Mouse (Mus musculus) C2C12 (cell line): ENCODE results near the gene Megf11. TPM values are rescaled to one million over a fixed set of nuclear protein-coding genes. Genes with fewer than 3 reads are reported as not detected.
"Not testable (repeated sequence)": the region's sequence is repeated elsewhere in the genome, so short reads cannot be mapped to it uniquely, and the experiment has no call there.

Source experiments
- H3K27me3 ChIP-seq: one replicate; pipeline ENCODE4 v1.6.1; 2011; ENCODE audit not compliant: control insufficient read depth, insufficient read depth, insufficient read length
- H3K36me3 ChIP-seq: one replicate; pipeline ENCODE4 v1.6.1; 2011; ENCODE audit not compliant: control insufficient read depth, insufficient read depth
- H3K4me3 ChIP-seq: one replicate; pipeline ENCODE4 v1.5.1; 2011; ENCODE audit warnings: mild to moderate bottlenecking, control low read depth; ENCODE audit not compliant: poor library complexity, insufficient read depth, severe bottlenecking
- H3K79me2 ChIP-seq: one replicate; pipeline ENCODE4 v1.6.1; 2011; ENCODE audit not compliant: control insufficient read depth, insufficient read depth
- H3K79me3 ChIP-seq: one replicate; pipeline ENCODE4 v1.6.1; 2011; ENCODE audit warnings: low read depth, control low read depth
- H3ac ChIP-seq: one replicate; pipeline ENCODE3; 2011; ENCODE audit warnings: low read depth; ENCODE audit not compliant: control insufficient read depth, insufficient read length
- CEBPB ChIP-seq: IDR thresholded peaks from one replicate; pipeline ENCODE4 v1.6.1; 2011; ENCODE audit warnings: low read depth, mild to moderate bottlenecking, control low read depth, moderate library complexity
- CTCF ChIP-seq: IDR thresholded peaks from one replicate; pipeline ENCODE4 v1.5.1; 2011; ENCODE audit not compliant: control insufficient read depth, insufficient read depth, insufficient read length
- FOSL1 ChIP-seq: IDR thresholded peaks from one replicate; pipeline ENCODE4 v1.8.0; 2011; ENCODE audit warnings: mild to moderate bottlenecking, low read length; ENCODE audit not compliant: poor library complexity, insufficient read depth, severe bottlenecking
- MAX ChIP-seq: IDR thresholded peaks from one replicate; pipeline ENCODE4 v1.6.1; 2011; ENCODE audit warnings: mild to moderate bottlenecking, control low read depth
- MYOD1 ChIP-seq: IDR thresholded peaks from one replicate; pipeline ENCODE4 v1.6.1; 2011; ENCODE audit warnings: low read depth; ENCODE audit not compliant: control insufficient read depth, insufficient read length
- MYOG ChIP-seq: IDR thresholded peaks from one replicate; pipeline ENCODE4 v1.6.1; 2011; ENCODE audit not compliant: control insufficient read depth, insufficient read length; ENCODE audit errors: extremely low read depth
- USF1 ChIP-seq: IDR thresholded peaks from one replicate; pipeline ENCODE4 v1.6.1; 2011; ENCODE audit warnings: low read depth, mild to moderate bottlenecking, control low read depth, moderate library complexity
- polyA plus RNA-seq: library from polyadenylated mRNA; unstranded; fragments of >200 nt; fragmentation: generic; extraction: Trizol; gene quantifications from one replicate; pipeline ENCODE4 v1.2.1, GENCODE M21; 2012; ENCODE audit warnings: missing spikeins

Megf11 gene
- polyA plus RNA-seq, 1 experiment, result 0.07 TPM

- Histone ChIP-seq H3K79me2 (no peaks in the 10 kb centered on the region), H3K36me3 (no peaks in the 10 kb centered on the region), H3K79me3 (no peaks in the 10 kb centered on the region), H3K4me3 (no peak overlapping the region), H3ac (no peak overlapping the region), H3K27me3 (peaks cover 34% of the 10 kb centered on the region)
- no peak for TF ChIP-seq FOSL1
- no peak for TF ChIP-seq USF1
- no peak for TF ChIP-seq CEBPB
- TF ChIP-seq MYOD1, result no peak
- TF ChIP-seq MYOG, result no peak
- TF ChIP-seq CTCF, result no peak
- no peak for TF ChIP-seq MAX
These were observed 90.5 kb downstream of the Megf11 start for GRCm38 (mm10) chr9:64475942-64476341.

- H3ac ChIP-seq, H3K79me2 ChIP-seq, H3K4me3 ChIP-seq, H3K36me3 ChIP-seq, H3K79me3 ChIP-seq: not testable (repeated sequence)
- H3K27me3 ChIP-seq, result peaks cover 43% of the 10 kb centered on the region
These were observed 92.0 kb downstream of the Megf11 start for GRCm38 (mm10) chr9:64477397-64477796.

GRCm38 (mm10) chr9:64482126-64482525, 96.7 kb downstream of the Megf11 start:
- H3K4me3 ChIP-seq, result no peak overlapping the region
- H3K36me3 ChIP-seq, result no peaks in the 10 kb centered on the region
- H3ac ChIP-seq, result no peak overlapping the region
- peaks cover 58% of the 10 kb centered on the region for H3K27me3 ChIP-seq
- H3K79me3 ChIP-seq, result no peaks in the 10 kb centered on the region
- no peaks in the 10 kb centered on the region for H3K79me2 ChIP-seq
- TF ChIP-seq MAX, result no peak
- no peak for TF ChIP-seq USF1
- TF ChIP-seq MYOD1, result no peak
- no peak for TF ChIP-seq CEBPB
- TF ChIP-seq MYOG, result no peak
- no peak for TF ChIP-seq FOSL1
- TF ChIP-seq CTCF, result no peak

GRCm38 (mm10) chr9:64487377-64487776, 102.0 kb downstream of the Megf11 start:
- H3K4me3 ChIP-seq, result no peak overlapping the region
- peaks cover 67% of the 10 kb centered on the region for H3K27me3 ChIP-seq
- no peak overlapping the region for H3ac ChIP-seq
- H3K36me3 ChIP-seq, result no peaks in the 10 kb centered on the region
- TF ChIP-seq USF1, result no peak
- TF ChIP-seq MYOG, result no peak
- TF ChIP-seq MAX, result no peak
- no peak for TF ChIP-seq CTCF
- TF ChIP-seq MYOD1, result no peak
- TF ChIP-seq CEBPB, result no peak
- no peak for TF ChIP-seq FOSL1
- no peaks in the 10 kb centered on the region for H3K79me2 ChIP-seq
- H3K79me3 ChIP-seq, result no peaks in the 10 kb centered on the region

- Histone ChIP-seq H3K79me3 (no peaks in the 10 kb centered on the region), H3K79me2 (no peaks in the 10 kb centered on the region), H3K27me3 (peaks cover 37% of the 10 kb centered on the region), H3K36me3 (no peaks in the 10 kb centered on the region), H3K4me3 (no peak overlapping the region), H3ac (no peak overlapping the region)
- TF ChIP-seq USF1 (no peak), CEBPB (no peak), MYOD1 (no peak)
These were observed 109.2 kb downstream of the Megf11 start for GRCm38 (mm10) chr9:64494647-64495046.

GRCm38 (mm10) chr9:64498929-64499328, 113.5 kb downstream of the Megf11 start:
- Histone ChIP-seq H3K79me3 (no peaks in the 10 kb centered on the region), H3K36me3 (no peaks in the 10 kb centered on the region)
- TF ChIP-seq MAX (no peak), USF1 (no peak), FOSL1 (no peak), MYOG (no peak), CEBPB (no peak), MYOD1 (no peak), CTCF (no peak)

DNA sequence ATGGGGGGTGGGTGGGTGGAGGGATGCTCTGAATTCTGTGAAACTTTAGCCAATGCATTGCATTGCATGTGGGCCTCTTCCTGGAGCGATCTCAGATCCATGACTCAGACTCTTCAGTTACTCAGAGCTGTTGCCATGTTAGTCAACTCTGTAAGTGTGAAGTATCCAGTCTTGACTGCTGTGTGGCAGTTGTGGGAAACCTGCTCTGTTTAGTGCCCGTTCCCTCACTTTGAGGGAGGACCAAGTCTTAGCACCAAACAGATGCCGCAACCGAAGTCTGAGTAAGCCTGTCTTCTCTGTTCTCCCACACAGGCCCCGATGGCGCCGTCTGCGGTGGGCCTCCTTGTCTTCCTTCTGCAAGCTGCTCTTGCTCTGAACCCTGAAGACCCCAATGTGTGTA, 115.8 kb downstream of the Megf11 start:
- no peaks in the 10 kb centered on the region for H3K79me3 ChIP-seq
- TF ChIP-seq CTCF, result no peak
- no peak for TF ChIP-seq CEBPB
- no peak for TF ChIP-seq MYOD1
- TF ChIP-seq USF1, result no peak
- TF ChIP-seq MAX, result no peak
- no peak for TF ChIP-seq MYOG
- TF ChIP-seq FOSL1, result no peak
- H3K4me3 ChIP-seq, result no peak overlapping the region
- H3ac ChIP-seq, result no peak overlapping the region
- no peaks in the 10 kb centered on the region for H3K79me2 ChIP-seq
- no peaks in the 10 kb centered on the region for H3K36me3 ChIP-seq
- H3K27me3 ChIP-seq, result peaks cover 54% of the 10 kb centered on the region

More at GRCm38 (mm10) chr9:64498929-64499328, 113.5 kb downstream of the Megf11 start:
- Histone ChIP-seq H3K4me3 (no peak overlapping the region), H3ac (no peak overlapping the region), H3K27me3 (peaks cover 38% of the 10 kb centered on the region), H3K79me2 (no peaks in the 10 kb centered on the region)
